Mouse (Mus musculus) MEL (cell line): ENCODE measurements around the gene Mpp2. TPM values are rescaled to one million over a fixed set of nuclear protein-coding genes. Genes with fewer than 3 reads are reported as not detected.

Source experiments
- DNase-seq: peaks from one replicate; pipeline ENCODE4 v3.0.0; 2011; ENCODE audit warnings: low read depth, low spot score
- H3K27ac ChIP-seq: 2 replicates; pipeline ENCODE4 v1.5.1; 2012; ENCODE audit warnings: low read depth, mild to moderate bottlenecking, control low read depth, low read length, moderate library complexity; ENCODE audit not compliant: control insufficient read depth
- H3K27me3 ChIP-seq, 2 experiments: fragments of 150-350 bp in 1 of 2; sonication (generic) in 1 of 2; 2 replicates each; pipeline ENCODE4 v1.6.1; 2012; ENCODE audit warnings: low read length in 2 of 2, mild to moderate bottlenecking in 2 of 2, improper control_type of control experiment in 1 of 2, moderate library complexity in 1 of 2; ENCODE audit not compliant: insufficient read depth in 2 of 2, control insufficient read depth in 1 of 2
- H3K36me3 ChIP-seq, 2 experiments: 2 replicates each; pipeline ENCODE4 v1.6.1; 2012 to 2014; ENCODE audit warnings: low read length in 2 of 2, improper control_type of control experiment in 1 of 2, inconsistent platforms in 1 of 2, mild to moderate bottlenecking in 1 of 2; ENCODE audit not compliant: insufficient read depth in 2 of 2, control insufficient read depth in 1 of 2
- H3K4me1 ChIP-seq, 2 experiments: fragments of 150-350 bp in 1 of 2; sonication (generic) in 1 of 2; 2 replicates each; pipeline ENCODE4 v1.6.1; 2012; ENCODE audit warnings: low read length in 2 of 2, improper control_type of control experiment in 1 of 2, mild to moderate bottlenecking in 1 of 2; ENCODE audit not compliant: insufficient read depth in 2 of 2, control insufficient read depth in 1 of 2
- H3K4me3 ChIP-seq, 2 experiments: fragments of 150-350 bp in 1 of 2; sonication (generic) in 1 of 2; 2 replicates each; pipeline ENCODE4 v1.5.1; 2012; ENCODE audit warnings: low read depth in 2 of 2, low read length in 2 of 2, mild to moderate bottlenecking in 2 of 2, moderate library complexity in 2 of 2, control low read depth in 1 of 2, improper control_type of control experiment in 1 of 2; ENCODE audit not compliant: control insufficient read depth in 1 of 2, insufficient read depth in 1 of 2
- H3K79me2 ChIP-seq: 2 replicates; pipeline ENCODE4 v1.6.1; 2012; ENCODE audit warnings: mild to moderate bottlenecking, low read length, moderate library complexity; ENCODE audit not compliant: control insufficient read depth, poor library complexity, insufficient read depth
- H3K9ac ChIP-seq: 2 replicates; pipeline ENCODE4 v1.6.1; 2012; ENCODE audit warnings: low read depth, mild to moderate bottlenecking, control low read depth, low read length, moderate library complexity; ENCODE audit not compliant: control insufficient read depth, poor library complexity, severe bottlenecking
- H3K9me3 ChIP-seq: fragments of 150-350 bp; sonication (generic); replicated peaks from 2 replicates; pipeline ENCODE4 v1.6.1; 2012; ENCODE audit warnings: mild to moderate bottlenecking, low read length, improper control_type of control experiment, moderate library complexity; ENCODE audit not compliant: insufficient read depth
- BHLHE40 ChIP-seq: IDR thresholded peaks from 2 replicates; pipeline ENCODE4 v1.6.1; 2012; ENCODE audit warnings: low read depth, mild to moderate bottlenecking, inconsistent platforms, low read length, improper control_type of control experiment, borderline replicate concordance
- CHD2 ChIP-seq: IDR thresholded peaks from 2 replicates; pipeline ENCODE4 v1.6.1; 2011; ENCODE audit warnings: low read length, improper control_type of control experiment
- CTCF ChIP-seq, 3 experiments: IDR thresholded peaks in 2 of 3; conservative IDR thresholded peaks in 1 of 3; 2 replicates each; pipeline ENCODE4 v1.5.1; 2011 to 2012; ENCODE audit warnings: low read length in 3 of 3, low read depth in 2 of 3, mild to moderate bottlenecking in 2 of 3, improper control_type of control experiment in 1 of 3, inconsistent platforms in 1 of 3, mixed read lengths in 1 of 3, moderate library complexity in 1 of 3; ENCODE audit not compliant: control insufficient read depth in 1 of 3, insufficient read depth in 1 of 3, poor library complexity in 1 of 3, severe bottlenecking in 1 of 3
- ELF1 ChIP-seq: IDR thresholded peaks from 2 replicates; pipeline ENCODE4 v1.6.1; 2014; ENCODE audit warnings: low read depth, mild to moderate bottlenecking, inconsistent platforms, low read length, improper control_type of control experiment, moderate library complexity
- EP300 ChIP-seq, 2 experiments: IDR thresholded peaks; 2 replicates each; pipeline ENCODE4 v1.6.1; 2011; ENCODE audit warnings: improper control_type of control experiment in 2 of 2, low read length in 2 of 2, low read depth in 1 of 2, mild to moderate bottlenecking in 1 of 2
- ETS1 ChIP-seq: IDR thresholded peaks from 2 replicates; pipeline ENCODE4 v1.6.1; 2012; ENCODE audit warnings: low read depth, mild to moderate bottlenecking, inconsistent platforms, low read length, improper control_type of control experiment, moderate library complexity
- GABPA ChIP-seq: IDR thresholded peaks from 2 replicates; pipeline ENCODE4 v1.6.1; 2012; ENCODE audit warnings: low read depth, mild to moderate bottlenecking, inconsistent platforms, low read length, improper control_type of control experiment, moderate library complexity
- GATA1 ChIP-seq: IDR thresholded peaks from 2 replicates; pipeline ENCODE4 v1.6.1; 2011; ENCODE audit warnings: low read depth, low read length, improper control_type of control experiment
- MAZ ChIP-seq: IDR thresholded peaks from 2 replicates; pipeline ENCODE4 v1.6.1; 2012; ENCODE audit warnings: low read depth, mild to moderate bottlenecking, inconsistent platforms, low read length, improper control_type of control experiment
- MEF2A ChIP-seq: IDR thresholded peaks from 2 replicates; pipeline ENCODE4 v1.6.1; 2014; ENCODE audit warnings: low read depth, mild to moderate bottlenecking, inconsistent platforms, low read length, improper control_type of control experiment; ENCODE audit not compliant: poor library complexity, insufficient replicate concordance, severe bottlenecking; ENCODE audit errors: extremely low read depth
- NELFE ChIP-seq: IDR thresholded peaks from 2 replicates; pipeline ENCODE4 v1.6.1; 2011; ENCODE audit warnings: low read depth, low read length, improper control_type of control experiment
- NRF1 ChIP-seq: IDR thresholded peaks from 2 replicates; pipeline ENCODE4 v1.6.1; 2014; ENCODE audit warnings: low read depth, mild to moderate bottlenecking, inconsistent platforms, low read length, improper control_type of control experiment, moderate library complexity; ENCODE audit not compliant: poor library complexity, insufficient read depth, severe bottlenecking
- RAD21 ChIP-seq: IDR thresholded peaks from 2 replicates; pipeline ENCODE4 v1.6.1; 2011; ENCODE audit warnings: mild to moderate bottlenecking, low read depth, low read length, improper control_type of control experiment
- SIN3A ChIP-seq: IDR thresholded peaks from 2 replicates; pipeline ENCODE4 v1.6.1; 2012; ENCODE audit warnings: low read length, improper control_type of control experiment, inconsistent platforms
- SMC3 ChIP-seq: IDR thresholded peaks from 2 replicates; pipeline ENCODE4 v1.6.1; 2011; ENCODE audit warnings: low read depth, low read length, improper control_type of control experiment
- TCF12 ChIP-seq: IDR thresholded peaks from 2 replicates; pipeline ENCODE4 v1.6.1; 2014; ENCODE audit warnings: low read depth, mild to moderate bottlenecking, inconsistent platforms, low read length, improper control_type of control experiment, moderate library complexity
- USF1 ChIP-seq: IDR thresholded peaks from 2 replicates; pipeline ENCODE4 v1.6.1; 2014; ENCODE audit warnings: low read depth, mild to moderate bottlenecking, inconsistent platforms, low read length, improper control_type of control experiment, moderate library complexity
- ZC3H11A ChIP-seq: IDR thresholded peaks from 2 replicates; pipeline ENCODE4 v1.6.1; 2012; ENCODE audit warnings: low read depth, mild to moderate bottlenecking, inconsistent platforms, low read length, improper control_type of control experiment
- ZMIZ1 ChIP-seq: IDR thresholded peaks from 2 replicates; pipeline ENCODE4 v1.6.1; 2012; ENCODE audit warnings: low read depth, mild to moderate bottlenecking, inconsistent platforms, low read length, improper control_type of control experiment, moderate library complexity
- polyA plus RNA-seq, 2 experiments: library from polyadenylated mRNA; stranded (reverse) in 1 of 2; unstranded in 1 of 2; fragments of >175 nt in 1 of 2; fragments of >200 nt in 1 of 2; gene quantifications; 2 replicates each; pipeline versions ENCODE4 v1.2.1 to v1.2.4; 2012; ENCODE audit warnings: low replicate concordance in 2 of 2, low read depth in 1 of 2; ENCODE audit not compliant: insufficient read length in 2 of 2, insufficient read depth in 1 of 2, missing spikeins in 1 of 2
- total RNA-seq: library from RNA; depleted of rRNA; stranded (reverse); fragments of 300-350 nt; gene quantifications from 2 replicates; pipeline ENCODE4 v1.2.3, GENCODE M21; 2012

Mpp2 gene
- total and polyA plus RNA-seq, 3 experiments, result 2.9 to 16.3 TPM; not detected in 1

DNA sequence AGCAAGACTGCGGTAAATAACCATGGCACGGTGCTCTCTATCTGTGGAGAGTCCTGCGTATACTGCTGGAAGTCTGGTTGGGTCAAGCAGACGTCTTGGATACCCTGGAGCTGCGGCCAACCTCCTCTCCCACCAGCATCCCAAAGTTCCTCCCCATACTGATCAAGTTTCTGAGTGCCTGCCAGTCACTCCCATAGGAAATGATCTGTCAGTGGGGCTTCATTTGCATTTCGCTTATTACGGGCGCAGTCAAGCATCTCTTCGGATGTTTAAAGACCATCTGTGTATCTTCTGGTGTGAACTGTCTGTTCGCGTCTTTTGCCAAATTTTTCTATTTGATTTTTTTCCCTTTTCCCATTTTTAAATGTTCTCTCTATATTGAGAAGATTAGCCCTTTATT is 18.7 kb downstream of the Mpp2 start:
- H3K4me3 ChIP-seq, result no peak overlapping the region
- H3K27me3 ChIP-seq, result no peaks in the 10 kb centered on the region
- H3K79me2 ChIP-seq, result no peaks in the 10 kb centered on the region
- H3K9ac ChIP-seq, result no peak overlapping the region
- peaks cover 5 to 9% of the 10 kb centered on the region in 2 experiments; a peak in 2 of 4 replicates for H3K4me1 ChIP-seq
- TF ChIP-seq TCF12, result no peak
- TF ChIP-seq NELFE, result no peak
- no peak for TF ChIP-seq EP300 (IDR thresholded peaks at IDR 0.05; ENCODE audit: low read depth in 1 of 2, low read length in 2 of 2)
- no peak for TF ChIP-seq CHD2
- TF ChIP-seq MEF2A, result no peak
- no peak for TF ChIP-seq NRF1
- no peak for TF ChIP-seq ZC3H11A
- TF ChIP-seq USF1, result no peak
- TF ChIP-seq SIN3A, result no peak
- peaks cover 0 to 4% of the 10 kb centered on the region in 2 experiments; a peak in 2 of 4 replicates for H3K36me3 ChIP-seq
- no peaks in the 10 kb centered on the region for H3K9me3 ChIP-seq
- H3K27ac ChIP-seq, result no peak overlapping the region
- no peak for DNase-seq

- no peak overlapping the region for H3K9ac ChIP-seq
- no peaks in the 10 kb centered on the region for H3K79me2 ChIP-seq
- peaks cover 0 to 4% of the 10 kb centered on the region in 2 experiments; a peak in 2 of 4 replicates for H3K36me3 ChIP-seq
- no peak overlapping the region for H3K27ac ChIP-seq
- no peaks in the 10 kb centered on the region for H3K9me3 ChIP-seq
- no peak overlapping the region for H3K4me3 ChIP-seq
- peaks cover 5 to 9% of the 10 kb centered on the region in 2 experiments; a peak in 2 of 4 replicates for H3K4me1 ChIP-seq
- DNase-seq, result peak; percentile 61
- H3K27me3 ChIP-seq, result no peaks in the 10 kb centered on the region
- TF ChIP-seq SMC3, result peak; percentile 81
- peak; percentile 41 to 78 (median 47) for TF ChIP-seq CTCF (IDR thresholded peaks at IDR 0.05 in 2 of 3, conservative IDR thresholded peaks at IDR 0.05 in 1 of 3; ENCODE audit: control insufficient read depth in 1 of 3, insufficient read depth in 1 of 3, low read depth in 2 of 3, low read length in 3 of 3, poor library complexity in 1 of 3, severe bottlenecking in 1 of 3)
- TF ChIP-seq ZMIZ1, result no peak
- 0 out of 2 replicates have a peak, but pooled peaks have one; percentile 23 for TF ChIP-seq SIN3A
- peak; percentile 60 for TF ChIP-seq ZC3H11A
- TF ChIP-seq MAZ, result no peak
- TF ChIP-seq RAD21, result peak; percentile 74
- TF ChIP-seq, all 39 proteins: peak for 5
These were observed 19.3 kb downstream of the Mpp2 start for GRCm38 (mm10) chr11:102068969-102069368.

DNA sequence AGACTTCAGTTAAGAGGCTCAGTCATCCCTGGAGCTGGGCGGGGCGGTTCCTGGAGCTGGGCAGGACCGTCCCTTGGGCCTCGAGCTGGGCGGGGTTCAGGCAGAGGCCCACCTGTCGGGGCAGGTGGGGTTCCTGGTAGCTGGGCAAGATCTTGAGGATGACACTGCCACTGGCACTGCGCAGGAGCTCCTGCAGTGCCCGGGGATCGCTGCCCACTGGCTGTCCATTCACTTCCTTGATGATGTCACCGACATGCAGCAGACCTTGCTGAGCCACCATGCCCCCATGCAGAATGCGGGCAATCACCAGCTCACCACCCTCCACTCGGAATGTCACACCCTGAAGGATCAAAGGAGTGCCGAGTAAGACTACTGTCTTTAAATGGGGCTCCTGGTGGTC is 25.2 kb downstream of the Mpp2 start:
- Histone ChIP-seq H3K4me1 (no peaks in the 10 kb centered on the region), H3K4me3 (no peak overlapping the region), H3K9ac (no peak overlapping the region), H3K27ac (no peak overlapping the region), H3K36me3 (no peaks in the 10 kb centered on the region; a peak in 2 of 4 replicates), H3K79me2 (no peaks in the 10 kb centered on the region), H3K9me3 (no peaks in the 10 kb centered on the region), H3K27me3 (no peaks in the 10 kb centered on the region)
- DNase-seq, result no peak
- TF ChIP-seq GABPA, result no peak
- TF ChIP-seq GATA1, result no peak
- no peak for TF ChIP-seq BHLHE40
- TF ChIP-seq ETS1, result no peak
- no peak for TF ChIP-seq SMC3
- TF ChIP-seq ELF1, result no peak
- TF ChIP-seq NELFE, result no peak
